Mouse (Mus musculus) C2C12 (cell line): Measurements from ENCODE around the gene Gm10053. TPM values are rescaled to one million over a fixed set of nuclear protein-coding genes. Genes with fewer than 3 reads are reported as not detected.
"Not testable (repeated sequence)": the region's sequence is repeated elsewhere in the genome, so short reads cannot be mapped to it uniquely, and the experiment has no call there.

ENCODE experiments used
- H3K27me3 ChIP-seq: one replicate; pipeline ENCODE4 v1.6.1; 2011; ENCODE audit not compliant: control insufficient read depth, insufficient read depth, insufficient read length
- H3K36me3 ChIP-seq: one replicate; pipeline ENCODE4 v1.6.1; 2011; ENCODE audit not compliant: control insufficient read depth, insufficient read depth
- H3K4me3 ChIP-seq: one replicate; pipeline ENCODE4 v1.5.1; 2011; ENCODE audit warnings: mild to moderate bottlenecking, control low read depth; ENCODE audit not compliant: poor library complexity, insufficient read depth, severe bottlenecking
- H3K79me2 ChIP-seq: one replicate; pipeline ENCODE4 v1.6.1; 2011; ENCODE audit not compliant: control insufficient read depth, insufficient read depth
- H3K79me3 ChIP-seq: one replicate; pipeline ENCODE4 v1.6.1; 2011; ENCODE audit warnings: low read depth, control low read depth
- H3ac ChIP-seq: one replicate; pipeline ENCODE3; 2011; ENCODE audit warnings: low read depth; ENCODE audit not compliant: control insufficient read depth, insufficient read length
- CEBPB ChIP-seq: IDR thresholded peaks from one replicate; pipeline ENCODE4 v1.6.1; 2011; ENCODE audit warnings: low read depth, mild to moderate bottlenecking, control low read depth, moderate library complexity
- CTCF ChIP-seq: IDR thresholded peaks from one replicate; pipeline ENCODE4 v1.5.1; 2011; ENCODE audit not compliant: control insufficient read depth, insufficient read depth, insufficient read length
- FOSL1 ChIP-seq: IDR thresholded peaks from one replicate; pipeline ENCODE4 v1.8.0; 2011; ENCODE audit warnings: mild to moderate bottlenecking, low read length; ENCODE audit not compliant: poor library complexity, insufficient read depth, severe bottlenecking
- MAX ChIP-seq: IDR thresholded peaks from one replicate; pipeline ENCODE4 v1.6.1; 2011; ENCODE audit warnings: mild to moderate bottlenecking, control low read depth
- MYOD1 ChIP-seq: IDR thresholded peaks from one replicate; pipeline ENCODE4 v1.6.1; 2011; ENCODE audit warnings: low read depth; ENCODE audit not compliant: control insufficient read depth, insufficient read length
- MYOG ChIP-seq: IDR thresholded peaks from one replicate; pipeline ENCODE4 v1.6.1; 2011; ENCODE audit not compliant: control insufficient read depth, insufficient read length; ENCODE audit errors: extremely low read depth
- USF1 ChIP-seq: IDR thresholded peaks from one replicate; pipeline ENCODE4 v1.6.1; 2011; ENCODE audit warnings: low read depth, mild to moderate bottlenecking, control low read depth, moderate library complexity
- long read RNA-seq, 2 experiments: library from polyadenylated mRNA; unstranded; transcript quantifications; one replicate each; pipeline ENCODE4 v2.0.0; 2019 to 2020
- polyA plus RNA-seq: library from polyadenylated mRNA; unstranded; fragments of >200 nt; fragmentation: generic; extraction: Trizol; gene quantifications from one replicate; pipeline ENCODE4 v1.2.1, GENCODE M21; 2012; ENCODE audit warnings: missing spikeins

Gm10053 gene
- 207 TPM for polyA plus RNA-seq
- long read RNA-seq, experiment 1, transcript Gm10053-201 (1 exons, 946 nt): major isoform, 8 of 8 reads
- long read RNA-seq, experiment 1, partial matches to known transcripts: 0 of 8 reads
- long read RNA-seq, experiment 1, other reads (novel, unspliced or antisense): 0 of 8 reads
- long read RNA-seq, experiment 2, partial matches to known transcripts: 0 of 1 reads
- long read RNA-seq, experiment 2, other reads (novel, unspliced or antisense): 0 of 1 reads

GRCm38 (mm10) chr19:24875129-24875870, at the start of gene Gm10053:
Gene Gm10053 (plus strand): TSS chr19:24875686.
- H3ac ChIP-seq, H3K36me3 ChIP-seq, H3K79me3 ChIP-seq, H3K27me3 ChIP-seq, H3K4me3 ChIP-seq, H3K79me2 ChIP-seq: not testable (repeated sequence)

- no peaks in the 10 kb centered on the region for H3K79me2 ChIP-seq
- no peak overlapping the region for H3K4me3 ChIP-seq
- no peak overlapping the region for H3ac ChIP-seq
- H3K27me3 ChIP-seq: no peaks in the 10 kb centered on the region
- TF ChIP-seq USF1 (no peak), CTCF (no peak), MYOD1 (no peak), MYOG (no peak), CEBPB (no peak), MAX (no peak), FOSL1 (no peak)
- no peaks in the 10 kb centered on the region for H3K36me3 ChIP-seq
- H3K79me3 ChIP-seq: no peaks in the 10 kb centered on the region
Measured at GRCm38 (mm10) chr19:24842080-24842479, 33.4 kb upstream of the Gm10053 start.

GRCm38 (mm10) chr19:24845007-24845546, 30.4 kb upstream of the Gm10053 start:
- no peak overlapping the region for H3K4me3 ChIP-seq
- TF ChIP-seq CTCF (no peak), USF1 (no peak)
- no peaks in the 10 kb centered on the region for H3K79me3 ChIP-seq
- H3K79me2 ChIP-seq: no peaks in the 10 kb centered on the region
- H3K27me3 ChIP-seq: no peaks in the 10 kb centered on the region
- no peak overlapping the region for H3ac ChIP-seq
- no peaks in the 10 kb centered on the region for H3K36me3 ChIP-seq

GRCm38 (mm10) chr19:24848345-24848744, 27.1 kb upstream of the Gm10053 start:
- H3K4me3 ChIP-seq: no peak overlapping the region
- H3K36me3 ChIP-seq: no peaks in the 10 kb centered on the region
- H3K79me3 ChIP-seq: no peaks in the 10 kb centered on the region
- no peak overlapping the region for H3ac ChIP-seq
- no peak for TF ChIP-seq CTCF
- TF ChIP-seq MAX: no peak
- no peak for TF ChIP-seq CEBPB
- TF ChIP-seq MYOD1: no peak
- no peak for TF ChIP-seq MYOG
- TF ChIP-seq FOSL1: no peak
- no peak for TF ChIP-seq USF1
- H3K27me3 ChIP-seq: no peaks in the 10 kb centered on the region
- H3K79me2 ChIP-seq: no peaks in the 10 kb centered on the region

- no peak overlapping the region for H3ac ChIP-seq
- H3K27me3 ChIP-seq: no peaks in the 10 kb centered on the region
- TF ChIP-seq FOSL1 (no peak), CTCF (no peak), CEBPB (no peak), MYOG (no peak), USF1 (no peak), MAX (no peak), MYOD1 (no peak)
- no peaks in the 10 kb centered on the region for H3K79me3 ChIP-seq
- no peak overlapping the region for H3K4me3 ChIP-seq
- H3K36me3 ChIP-seq: no peaks in the 10 kb centered on the region
- no peaks in the 10 kb centered on the region for H3K79me2 ChIP-seq
Measured at GRCm38 (mm10) chr19:24848844-24849243, 26.6 kb upstream of the Gm10053 start.

- no peaks in the 10 kb centered on the region for H3K79me2 ChIP-seq
- no peaks in the 10 kb centered on the region for H3K79me3 ChIP-seq
- no peaks in the 10 kb centered on the region for H3K27me3 ChIP-seq
- H3K36me3 ChIP-seq: no peaks in the 10 kb centered on the region
- TF ChIP-seq MAX: no peak
- no peak overlapping the region for H3K4me3 ChIP-seq
- H3ac ChIP-seq: no peak overlapping the region
Measured at GRCm38 (mm10) chr19:24851456-24852315, 23.8 kb upstream of the Gm10053 start.
